Mouse (Mus musculus) intestine, embryonic 16.5 days (tissue): ENCODE measurements at regions not wholly inside any gene's neighbourhood (a gene's known extent, or its start where the extent isn't known, plus 50 kb on each side); places are given as distances from the start of the nearest gene placed in this dataset.
A peak's percentile ranks its signal among the peaks of the same experiment; 100 is the strongest.

Source experiments
- ATAC-seq: fragments of 200-750 bp; cut with Nextera tagmentation; 2 replicates; pipeline ENCODE4 v1.8.0; 2017; ENCODE audit warnings: moderate TSS enrichment, moderate library complexity
- H3K27ac ChIP-seq: fragments of 300-500 bp; sonication (generic); 2 replicates; pipeline ENCODE4 v1.5.1; 2014; ENCODE audit warnings: mild to moderate bottlenecking, low read length
- H3K27me3 ChIP-seq: fragments of 300-500 bp; sonication (generic); replicated peaks from 2 replicates; pipeline ENCODE4 v1.6.1; 2014; ENCODE audit warnings: low read length, control low read depth, mixed read lengths; ENCODE audit not compliant: control insufficient read depth, insufficient read depth
- H3K36me3 ChIP-seq: fragments of 300-500 bp; sonication (generic); 2 replicates; pipeline ENCODE4 v1.6.1; 2014; ENCODE audit warnings: low read length, control low read depth; ENCODE audit not compliant: control insufficient read depth, insufficient read depth
- H3K4me1 ChIP-seq: fragments of 300-500 bp; sonication (generic); 2 replicates; pipeline ENCODE4 v1.6.1; 2014; ENCODE audit warnings: low read length, control low read depth, mixed read lengths; ENCODE audit not compliant: control insufficient read depth, insufficient read depth
- H3K4me2 ChIP-seq: fragments of 300-500 bp; sonication (generic); 2 replicates; pipeline ENCODE4 v1.6.1; 2014; ENCODE audit warnings: low read depth, low read length, control low read depth
- H3K4me3 ChIP-seq: fragments of 300-500 bp; sonication (generic); 2 replicates; pipeline ENCODE4 v1.5.1; 2014; ENCODE audit warnings: mild to moderate bottlenecking, low read length
- H3K9ac ChIP-seq: fragments of 300-500 bp; sonication (generic); 2 replicates; pipeline ENCODE4 v1.6.1; 2014; ENCODE audit warnings: low read depth, low read length
- H3K9me3 ChIP-seq: fragments of 300-500 bp; sonication (generic); 2 replicates; pipeline ENCODE4 v1.6.1; 2016; ENCODE audit warnings: low read length, control low read depth; ENCODE audit not compliant: control insufficient read depth
- WGBS: fragments of 180-500 bp; shearing (Covaris S2); extraction: QIAGEN DNeasy Blood & Tissue Kit; methylation state at CpG from one replicate; pipeline ENCODE4 v1.1.7; 2014; 5-methylcytosine and 5-hydroxymethylcytosine counted together

GRCm38 (mm10) chr9:50038231-50038630, 239.5 kb upstream of the Ncam1 start:
- Histone ChIP-seq H3K4me3 (no peak overlapping the region), H3K36me3 (no peaks in the 10 kb centered on the region), H3K27me3 (no peaks in the 10 kb centered on the region), H3K4me1 (no peaks in the 10 kb centered on the region), H3K27ac (peak overlapping the region; percentile 33), H3K9me3 (no peaks in the 10 kb centered on the region), H3K4me2 (no peak overlapping the region), H3K9ac (no peak overlapping the region)
- WGBS, result 37% methylated on average over 11 of the region's 11 CpGs
- ATAC-seq, result peak; percentile 52; the same call in 1 of the 2 replicates

- no peaks in the 10 kb centered on the region for H3K9me3 ChIP-seq
- no peak overlapping the region for H3K4me3 ChIP-seq
- H3K4me2 ChIP-seq, result no peak overlapping the region
- H3K9ac ChIP-seq, result no peak overlapping the region
- H3K27ac ChIP-seq, result peak overlapping the region; percentile 69
- no peaks in the 10 kb centered on the region; the same call in 1 of the 2 replicates for H3K4me1 ChIP-seq
- no peaks in the 10 kb centered on the region for H3K27me3 ChIP-seq
- no peaks in the 10 kb centered on the region for H3K36me3 ChIP-seq
- WGBS, result 47% methylated on average over 9 of the region's 9 CpGs
- peak; percentile 79 for ATAC-seq
These were observed 233.8 kb upstream of the Ncam1 start for GRCm38 (mm10) chr9:50032322-50033158.

- 52% methylated on average over 2 of the region's 2 CpGs for WGBS
- H3K4me3 ChIP-seq, result no peak overlapping the region
- H3K27me3 ChIP-seq, result no peaks in the 10 kb centered on the region
- ATAC-seq, result no peak
- H3K9ac ChIP-seq, result no peak overlapping the region
- no peaks in the 10 kb centered on the region; the same call in 1 of the 2 replicates for H3K4me1 ChIP-seq
- no peak overlapping the region for H3K27ac ChIP-seq
- no peak overlapping the region for H3K4me2 ChIP-seq
- H3K36me3 ChIP-seq, result no peaks in the 10 kb centered on the region
- H3K9me3 ChIP-seq, result no peaks in the 10 kb centered on the region
These were observed 232.6 kb upstream of the Ncam1 start for GRCm38 (mm10) chr9:50031318-50031717.

DNA sequence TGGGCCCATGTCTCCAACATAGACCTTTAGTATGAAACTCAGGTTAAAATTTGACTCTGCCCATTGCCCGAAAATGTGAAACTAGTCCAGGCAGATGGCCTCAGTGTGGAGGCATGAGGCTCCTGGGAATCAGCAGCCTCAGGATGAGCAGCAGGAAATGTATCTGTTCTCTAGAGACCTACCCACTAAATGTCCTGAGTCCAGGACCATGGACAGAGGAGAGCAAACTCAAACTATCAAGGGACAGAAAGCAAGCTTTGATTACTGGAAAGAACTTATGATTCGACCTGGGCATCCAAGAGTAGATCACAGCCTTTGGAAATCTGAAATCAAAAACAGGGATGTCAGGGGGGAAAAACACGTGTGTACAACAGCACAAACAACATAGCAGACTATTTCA, 230.3 kb upstream of the Ncam1 start:
- Histone ChIP-seq H3K4me1 (no peaks in the 10 kb centered on the region; the same call in 1 of the 2 replicates), H3K4me3 (no peak overlapping the region), H3K27me3 (no peaks in the 10 kb centered on the region), H3K9ac (no peak overlapping the region), H3K36me3 (no peaks in the 10 kb centered on the region), H3K27ac (no peak overlapping the region), H3K4me2 (no peak overlapping the region), H3K9me3 (no peaks in the 10 kb centered on the region)
- 47% methylated on average over 3 of the region's 3 CpGs for WGBS
- no peak for ATAC-seq

GRCm38 (mm10) chr9:50028573-50028972, 229.8 kb upstream of the Ncam1 start:
- no peak overlapping the region for H3K4me3 ChIP-seq
- WGBS, result 90% methylated on average over 2 of the region's 2 CpGs
- no peaks in the 10 kb centered on the region for H3K9me3 ChIP-seq
- no peak overlapping the region for H3K9ac ChIP-seq
- H3K4me2 ChIP-seq, result no peak overlapping the region
- H3K36me3 ChIP-seq, result no peaks in the 10 kb centered on the region
- no peaks in the 10 kb centered on the region; the same call in 1 of the 2 replicates for H3K4me1 ChIP-seq
- no peak for ATAC-seq
- H3K27ac ChIP-seq, result no peak overlapping the region
- H3K27me3 ChIP-seq, result no peaks in the 10 kb centered on the region

GRCm38 (mm10) chr9:50024820-50025219, 226.1 kb upstream of the Ncam1 start:
- Histone ChIP-seq H3K9me3 (no peaks in the 10 kb centered on the region), H3K27me3 (no peaks in the 10 kb centered on the region), H3K4me2 (no peak overlapping the region), H3K36me3 (no peaks in the 10 kb centered on the region), H3K4me1 (no peaks in the 10 kb centered on the region), H3K27ac (no peak overlapping the region), H3K4me3 (no peak overlapping the region), H3K9ac (no peak overlapping the region)
- ATAC-seq, result no peak
- WGBS, result 82% methylated on average over 6 of the region's 6 CpGs

DNA sequence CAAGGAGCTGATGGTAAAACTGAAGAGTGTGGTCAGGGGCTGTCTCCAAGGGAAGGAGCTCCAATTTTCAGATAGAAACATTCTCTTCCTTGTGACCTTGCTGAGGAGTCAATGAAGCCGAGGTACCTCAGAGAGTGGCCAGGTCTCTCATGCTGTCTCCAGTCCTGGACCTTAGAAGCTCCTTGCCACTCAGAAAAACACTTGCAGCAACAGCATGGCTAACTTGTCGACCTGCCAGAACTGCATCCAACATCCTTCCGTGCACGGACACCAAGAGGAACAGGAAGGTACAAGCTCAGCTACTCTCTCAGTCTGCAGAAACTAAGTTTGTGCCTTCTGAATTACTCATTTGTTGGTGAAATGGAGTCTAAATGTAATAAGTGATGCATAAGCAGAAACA, 214.9 kb upstream of the Ncam1 start:
- Histone ChIP-seq H3K36me3 (no peaks in the 10 kb centered on the region), H3K9ac (no peak overlapping the region), H3K4me2 (no peak overlapping the region), H3K27me3 (no peaks in the 10 kb centered on the region), H3K4me3 (no peak overlapping the region), H3K9me3 (no peaks in the 10 kb centered on the region), H3K4me1 (no peaks in the 10 kb centered on the region), H3K27ac (no peak overlapping the region)
- WGBS, result 84% methylated on average over 4 of the region's 4 CpGs
- ATAC-seq, result no peak

DNA sequence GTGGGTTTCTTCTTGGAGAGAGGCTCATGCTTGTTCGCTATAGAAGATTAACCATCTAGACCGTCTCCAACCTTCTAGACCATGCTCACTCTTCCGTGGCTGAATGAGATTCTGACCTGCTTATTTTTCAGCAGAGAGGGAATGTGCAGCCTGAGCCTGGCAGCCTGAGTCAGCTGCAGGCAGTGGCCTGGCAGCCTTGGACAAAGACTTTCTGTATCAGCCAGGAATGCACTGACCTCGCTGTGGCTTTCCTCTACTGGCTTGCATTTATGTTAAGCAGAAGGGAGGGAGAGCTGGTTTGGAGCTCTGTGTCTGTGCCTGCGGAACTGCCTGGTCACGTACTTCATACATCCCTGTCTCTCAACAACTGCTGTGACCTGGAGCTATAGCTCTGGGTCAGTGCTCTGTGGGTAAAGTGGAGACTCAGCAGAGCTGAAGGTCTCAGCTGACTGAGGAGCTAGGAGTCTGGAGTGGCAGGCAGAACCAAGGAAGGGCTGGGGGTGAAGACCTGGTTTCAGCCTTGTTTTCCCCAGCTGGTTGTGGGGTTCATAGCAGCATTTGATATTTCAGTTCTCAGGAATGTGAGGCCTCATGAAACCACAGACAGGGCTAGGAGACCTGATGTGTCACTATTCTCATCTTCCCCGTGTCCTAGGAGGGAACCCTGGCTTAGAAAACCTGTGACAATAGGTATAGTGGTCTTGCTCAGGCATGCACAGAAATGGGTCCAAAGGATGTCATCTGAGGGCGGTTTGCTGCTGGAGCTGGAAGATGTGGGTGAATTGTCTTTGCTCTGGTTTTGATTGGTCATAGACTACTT, 207.2 kb upstream of the Ncam1 start:
- H3K4me3 ChIP-seq, result no peak overlapping the region
- peak; percentile 93 for ATAC-seq
- H3K27ac ChIP-seq, result peak overlapping the region; percentile 83
- H3K36me3 ChIP-seq, result no peaks in the 10 kb centered on the region
- H3K27me3 ChIP-seq, result no peaks in the 10 kb centered on the region
- no peaks in the 10 kb centered on the region for H3K9me3 ChIP-seq
- H3K4me1 ChIP-seq, result peaks cover 17% of the 10 kb centered on the region
- WGBS, result 42% methylated on average over 8 of the region's 8 CpGs
- H3K9ac ChIP-seq, result no peak overlapping the region
- no peak overlapping the region for H3K4me2 ChIP-seq

GRCm38 (mm10) chr9:50002695-50003094, 204.0 kb upstream of the Ncam1 start:
- no peak for ATAC-seq
- no peak overlapping the region for H3K4me2 ChIP-seq
- WGBS, result 78% methylated on average over 6 of the region's 6 CpGs

More at GRCm38 (mm10) chr9:50002695-50003094, 204.0 kb upstream of the Ncam1 start:
- Histone ChIP-seq H3K4me3 (no peak overlapping the region), H3K9ac (no peak overlapping the region), H3K36me3 (no peaks in the 10 kb centered on the region), H3K27me3 (no peaks in the 10 kb centered on the region), H3K27ac (no peak overlapping the region), H3K9me3 (no peaks in the 10 kb centered on the region), H3K4me1 (peaks cover 20% of the 10 kb centered on the region)
